Mouse (Mus musculus): ENCODE measurements around the gene Shisal2b.

Shisal2b gene

GRCm38 (mm10) chr13:104816635-104817571 lies 46.8 kb downstream of the Shisal2b start, which contains the start of gene Cwc27:
Gene Cwc27, minus strand, starts transcription at chr13:104817142.
- peak; percentile 88 for DNase-seq (ENCODE audit: low spot score)

DNA sequence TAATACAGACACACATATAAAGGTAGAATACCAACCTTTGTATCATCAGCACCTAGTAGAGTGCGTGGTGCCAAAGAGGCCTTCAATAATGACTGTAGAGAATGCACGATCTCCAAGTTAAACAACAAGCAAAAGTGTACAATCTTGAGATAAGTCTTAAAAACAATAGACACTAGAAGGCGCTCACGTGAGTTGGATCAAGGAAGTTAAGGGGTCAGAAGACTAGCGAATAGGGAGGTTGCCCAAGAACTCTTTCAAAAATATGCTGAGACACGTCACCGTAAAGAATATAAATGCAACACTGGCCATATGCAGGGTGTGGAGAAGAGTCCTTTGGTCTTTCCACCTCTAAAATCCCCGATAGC lies 47.4 kb downstream of the Shisal2b start:
- DNase-seq (ENCODE audit: low spot score), result no peak

- DNase-seq (ENCODE audit: low spot score), result no peak
Observed at GRCm38 (mm10) chr13:104805681-104806080, 58.0 kb downstream of the Shisal2b start.

- no peak for DNase-seq (ENCODE audit: low spot score)
Observed at GRCm38 (mm10) chr13:104799566-104800182, 64.0 kb downstream of the Shisal2b start.

GRCm38 (mm10) chr13:104799067-104799466 lies 64.6 kb downstream of the Shisal2b start:
- DNase-seq (ENCODE audit: low spot score), result peak; percentile 2
